ENCODE assay signal across 8 mouse cellular contexts in the genomic region with DNA sequence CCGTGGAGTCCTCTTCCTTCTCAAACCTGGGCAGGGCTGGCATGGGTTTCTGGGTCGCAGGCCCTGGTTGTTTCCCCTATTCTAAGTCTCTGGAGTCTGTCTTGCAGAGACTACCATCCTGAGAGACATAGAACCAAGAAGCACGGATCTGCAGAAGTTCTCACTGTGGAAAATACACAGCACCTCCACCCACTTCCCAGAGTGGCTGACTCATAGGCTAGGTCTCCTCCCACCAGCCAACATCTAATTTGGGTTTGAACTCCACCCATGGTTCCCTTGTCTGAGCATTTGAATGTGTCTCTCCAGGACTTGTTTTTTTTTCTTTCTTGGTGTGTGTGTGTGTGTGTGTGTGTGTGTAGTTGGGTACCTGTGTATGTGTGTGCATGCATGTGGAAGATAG. TPM values are rescaled to one million over a fixed set of nuclear protein-coding genes. Genes with fewer than 3 reads are reported as not detected.
DNase-seq lines count a peak whose midpoint lies in the region; ATAC-seq lines count a peak whose summit lies in the region.
"Had no signal": no experiment of that assay in that cellular context is flagged by ENCODE, and none has a peak within 500 bp of the region (broad histone marks: within the 10 kb centered on the region; RNA-seq: fewer than 3 reads in every experiment).

No protein-coding gene starts in this region.

- H3K9me3 ChIP-seq in midbrain, embryonic 11.5 days (ENCODE audit: control insufficient read depth, low read length), result no peaks in the 10 kb centered on the region
- H3K9me3 ChIP-seq: liver, embryonic 13.5 days had no signal

- no peak overlapping the region for H3K4me2 ChIP-seq in midbrain, embryonic 11.5 days
- H3K4me2 ChIP-seq: liver, embryonic 13.5 days had no signal

- peak overlapping the region; percentile 76 for H3K27ac ChIP-seq in midbrain, embryonic 11.5 days (ENCODE audit: low read depth, low read length)
- H3K27ac ChIP-seq: liver, embryonic 13.5 days had no signal

- H3K27me3 ChIP-seq in midbrain, embryonic 11.5 days (ENCODE audit: control insufficient read depth, insufficient read depth, low read length), result no peaks in the 10 kb centered on the region

- H3K4me1 ChIP-seq in midbrain, embryonic 11.5 days (ENCODE audit: control insufficient read depth, insufficient read depth, low read length), result peaks cover 24% of the 10 kb centered on the region

- H3K36me3 ChIP-seq in midbrain, embryonic 11.5 days (ENCODE audit: control insufficient read depth, insufficient read depth, low read length), result no peaks in the 10 kb centered on the region
- H3K36me3 ChIP-seq: liver, embryonic 13.5 days had no signal

- H3K9ac ChIP-seq in midbrain, embryonic 11.5 days (ENCODE audit: low read length), result peak overlapping the region; percentile 28; the same call in 1 of the 2 replicates
- H3K9ac ChIP-seq: liver, embryonic 13.5 days had no signal

- H3K4me3 ChIP-seq in midbrain, embryonic 11.5 days (ENCODE audit: low read depth, low read length), result no peak overlapping the region
- H3K4me3 ChIP-seq: liver, embryonic 13.5 days had no signal

- peak; percentile 53 to 79 for DNase-seq in layer of hippocampus, adult 18-20 months (ENCODE audit: low spot score in 2 of 2)
- DNase-seq in layer of hippocampus, postnatal 36 days, result no peak
- peak; percentile 77 for DNase-seq in adipocyte (ENCODE audit: low spot score)
- DNase-seq in frontal cortex, adult 2 months (ENCODE audit: extremely low spot score in 1 of 2, low spot score in 1 of 2), result peak; percentile 86 to 89
- DNase-seq in midbrain, embryonic 11.5 days (ENCODE audit: low spot score, missing footprints), result peak; percentile 82
- no peak for DNase-seq in thymus, postnatal 10 days (ENCODE audit: low spot score in 2 of 2)
- DNase-seq: liver, embryonic 13.5 days had no signal

- ATAC-seq in midbrain, embryonic 11.5 days (ENCODE audit: low FRiP score), result no peak
- no peak for ATAC-seq in granulocyte monocyte progenitor cell, adult 5-6 weeks (replicated peaks; ENCODE audit: poor library complexity, severe bottlenecking)

- WGBS in midbrain, embryonic 11.5 days, result 77% methylated on average over 3 of the region's 3 CpGs

RNA-seq across cellular contexts. Expression of gene Apol7a, which starts 34.9 kb away (rescaled TPM):
- total RNA-seq in layer of hippocampus, adult 18-20 months (2021), result not detected
- total RNA-seq in layer of hippocampus, postnatal 36 days (2021), result under 1 TPM in 1 of 2 experiments, not detected in 1; 0.15 TPM
- polyA plus RNA-seq in frontal cortex, adult 2 months (2012; rRNA removed), result 0.19 and 0.38 TPM in 2 replicates
- polyA plus RNA-seq in midbrain, embryonic 11.5 days (2014; fragmentation: Nextera tagmentation; extraction: Ambion mirVana), result not detected in 2 replicates
- not detected in 2 replicates for total RNA-seq in granulocyte monocyte progenitor cell, adult 5-6 weeks (2014; fragmentation: Nextera tagmentation)
- not detected in 2 replicates for total RNA-seq in granulocyte monocyte progenitor cell, adult 5-6 weeks (2017)

RNA-seq across cellular contexts. Expression of gene Apol9a, which starts 46.9 kb away (rescaled TPM):
- not detected for total RNA-seq in layer of hippocampus, adult 18-20 months (2021)
- not detected for total RNA-seq in layer of hippocampus, postnatal 36 days (2021)
- polyA plus RNA-seq in frontal cortex, adult 2 months (2012; rRNA removed), result 0.60 and 0.97 TPM in 2 replicates
- not detected in 2 replicates for polyA plus RNA-seq in midbrain, embryonic 11.5 days (2014; fragmentation: Nextera tagmentation; extraction: Ambion mirVana)
- not detected in 2 replicates for total RNA-seq in granulocyte monocyte progenitor cell, adult 5-6 weeks (2014; fragmentation: Nextera tagmentation)
- not detected in 2 replicates for total RNA-seq in granulocyte monocyte progenitor cell, adult 5-6 weeks (2017)

RNA-seq across cellular contexts. Expression of gene Rbfox2, which starts 57.2 kb away (rescaled TPM):
- 100 to 1,000 TPM; 238 to 245 TPM for total RNA-seq in layer of hippocampus, adult 18-20 months (2021)
- total RNA-seq in layer of hippocampus, postnatal 36 days (2021), result 100 to 1,000 TPM; 239 to 256 TPM
- polyA plus RNA-seq in frontal cortex, adult 2 months (2012; rRNA removed), result 200 and 212 TPM in 2 replicates
- 73.2 and 79.9 TPM in 2 replicates for polyA plus RNA-seq in midbrain, embryonic 11.5 days (2014; fragmentation: Nextera tagmentation; extraction: Ambion mirVana)
- total RNA-seq in granulocyte monocyte progenitor cell, adult 5-6 weeks (2014; fragmentation: Nextera tagmentation), result 0.19 and 0.24 TPM in 2 replicates
- total RNA-seq in granulocyte monocyte progenitor cell, adult 5-6 weeks (2017), result 2.8 and 3.6 TPM in 2 replicates

Comparison
In these comparisons a context has a peak if more than half of its experiments do, and no peak if none do; other contexts are left out.
1. DNase-seq: peak in layer of hippocampus, adult 18-20 months (2 of 2), adipocyte (single experiment), frontal cortex, adult 2 months (2 of 2) and midbrain, embryonic 11.5 days (single experiment); none in layer of hippocampus, postnatal 36 days (0 of 2) and thymus, postnatal 10 days (0 of 2).
2. RNA of gene Rbfox2, which starts 57.2 kb away (total RNA-seq): 239 to 256 TPM in layer of hippocampus, postnatal 36 days and 238 to 245 TPM in layer of hippocampus, adult 18-20 months; 0.19 to 3.6 TPM in granulocyte monocyte progenitor cell, adult 5-6 weeks; every median in the first group is over 10 times any median in the second.